Mouse (Mus musculus): ENCODE measurements at regions not wholly inside any gene's neighbourhood (a gene's known extent, or its start where the extent isn't known, plus 50 kb on each side); places are given as distances from the start of the nearest gene placed in this dataset.

DNA sequence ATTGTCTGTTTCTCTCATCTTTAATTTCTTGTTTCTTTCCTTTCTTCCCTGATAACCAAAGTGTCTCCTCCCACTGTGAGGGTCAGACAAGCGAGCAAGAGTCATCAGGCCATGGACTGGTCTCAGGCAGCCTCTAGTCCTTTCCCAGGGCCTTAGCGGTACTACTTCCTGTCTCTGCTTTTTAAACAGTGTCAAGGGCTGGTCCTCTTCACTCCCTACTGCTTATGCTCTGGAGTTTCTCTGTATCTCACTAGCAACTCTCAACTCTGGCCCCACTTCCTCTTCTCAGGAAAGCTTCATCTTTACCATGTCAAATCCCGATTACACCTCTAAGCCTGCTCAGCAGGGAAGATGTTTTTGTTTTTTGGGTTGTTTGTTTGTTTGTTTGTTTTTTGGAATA, 124.1 kb downstream of the Pten start:
- Histone ChIP-seq H3K9ac (ENCODE audit: low read depth, poor library complexity, severe bottlenecking) (no peak overlapping the region), H3K36me3 (ENCODE audit: control insufficient read depth, insufficient read depth, low read length, poor library complexity, severe bottlenecking) (no peaks in the 10 kb centered on the region), H3K9me3 (replicated peaks; ENCODE audit: control insufficient read depth, insufficient read depth, low read length, poor library complexity, severe bottlenecking) (peaks cover 6% of the 10 kb centered on the region; the same call in 1 of the 2 replicates), H3K27ac (ENCODE audit: insufficient read depth, low read length) (no peak overlapping the region), H3K4me3 (ENCODE audit: low read depth, low read length) (no peak overlapping the region), H3K27me3 (ENCODE audit: control insufficient read depth, insufficient read depth, low read length, poor library complexity, severe bottlenecking) (no peaks in the 10 kb centered on the region), H3K4me1 (ENCODE audit: control insufficient read depth, insufficient read depth, low read length) (peaks cover 4% of the 10 kb centered on the region)
- TF ChIP-seq CTCF (IDR thresholded peaks at IDR 0.05; ENCODE audit: low read depth, low read length) (no peak), POLR2A (IDR thresholded peaks at IDR 0.05; ENCODE audit: insufficient read depth, low read length) (no peak), EP300 (IDR thresholded peaks at IDR 0.05; ENCODE audit: insufficient read depth, low read depth, low read length) (no peak)

DNA sequence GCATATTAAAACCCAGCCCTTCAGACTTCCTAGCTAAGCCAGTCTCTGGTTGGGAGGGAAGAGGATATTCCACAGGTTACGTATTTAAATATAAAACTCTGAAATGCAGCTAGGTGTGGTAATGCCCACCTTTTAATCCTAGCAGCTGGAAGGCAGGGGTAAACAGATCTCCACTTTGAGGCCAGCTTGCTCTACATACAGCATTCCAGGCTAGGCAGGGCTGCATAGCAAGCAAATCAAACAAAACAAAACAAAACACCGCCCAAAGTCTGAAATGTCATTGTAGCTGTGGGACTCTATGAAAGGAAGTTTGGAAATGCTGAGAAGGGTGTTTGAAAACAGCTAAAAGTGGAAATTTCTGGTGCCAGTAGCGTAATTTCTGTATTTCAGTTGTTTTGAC, 127.0 kb downstream of the Pten start:
- peaks cover 5% of the 10 kb centered on the region; the same call in 1 of the 2 replicates for H3K9me3 ChIP-seq (replicated peaks; ENCODE audit: control insufficient read depth, insufficient read depth, low read length, poor library complexity, severe bottlenecking)
- TF ChIP-seq EP300 (IDR thresholded peaks at IDR 0.05; ENCODE audit: insufficient read depth, low read depth, low read length) (no peak), CTCF (IDR thresholded peaks at IDR 0.05; ENCODE audit: low read depth, low read length) (no peak), POLR2A (IDR thresholded peaks at IDR 0.05; ENCODE audit: insufficient read depth, low read length) (no peak)
- no peaks in the 10 kb centered on the region for H3K27me3 ChIP-seq (ENCODE audit: control insufficient read depth, insufficient read depth, low read length, poor library complexity, severe bottlenecking)
- no peak overlapping the region for H3K9ac ChIP-seq (ENCODE audit: low read depth, poor library complexity, severe bottlenecking)
- H3K4me3 ChIP-seq (ENCODE audit: low read depth, low read length), result no peak overlapping the region
- no peak overlapping the region for H3K27ac ChIP-seq (ENCODE audit: insufficient read depth, low read length)
- H3K4me1 ChIP-seq (ENCODE audit: control insufficient read depth, insufficient read depth, low read length), result peaks cover 4% of the 10 kb centered on the region
- no peaks in the 10 kb centered on the region for H3K36me3 ChIP-seq (ENCODE audit: control insufficient read depth, insufficient read depth, low read length, poor library complexity, severe bottlenecking)

DNA sequence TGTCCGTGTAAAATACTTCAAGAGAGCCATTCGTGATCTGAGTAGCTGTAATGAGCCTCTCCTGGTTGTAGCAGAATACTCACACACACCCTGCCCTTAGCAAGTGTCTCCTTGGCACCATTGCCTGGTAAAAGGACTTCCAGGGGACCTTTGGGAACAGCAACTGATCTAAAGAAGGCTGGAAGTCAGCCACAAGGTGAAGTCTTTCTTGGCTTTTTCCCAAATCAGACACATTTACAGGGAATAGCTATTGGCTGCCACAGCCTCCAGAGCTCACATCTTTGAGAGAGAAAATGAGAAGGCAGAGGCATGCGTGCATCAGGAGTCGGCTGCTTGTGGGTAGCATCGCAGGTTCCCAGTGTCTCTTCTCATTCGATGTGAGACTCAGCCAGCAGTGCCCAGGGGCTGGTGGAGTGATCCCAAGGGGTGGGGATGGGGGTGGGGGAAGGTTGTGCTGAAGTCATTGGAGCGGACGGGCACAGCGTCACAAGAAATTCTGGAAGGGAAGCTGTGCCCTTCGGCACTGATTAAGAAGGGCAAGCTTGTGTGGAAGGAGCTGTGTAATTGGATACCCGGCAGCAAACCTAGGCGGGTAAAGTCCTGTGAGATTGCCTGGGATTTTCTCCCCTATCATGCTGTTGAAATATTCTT, 128.3 kb downstream of the Pten start:
- H3K9ac ChIP-seq (ENCODE audit: low read depth, poor library complexity, severe bottlenecking), result no peak overlapping the region
- peaks cover 4% of the 10 kb centered on the region for H3K4me1 ChIP-seq (ENCODE audit: control insufficient read depth, insufficient read depth, low read length)
- no peaks in the 10 kb centered on the region for H3K9me3 ChIP-seq (replicated peaks; ENCODE audit: control insufficient read depth, insufficient read depth, low read length, poor library complexity, severe bottlenecking)
- no peaks in the 10 kb centered on the region for H3K27me3 ChIP-seq (ENCODE audit: control insufficient read depth, insufficient read depth, low read length, poor library complexity, severe bottlenecking)
- TF ChIP-seq POLR2A (IDR thresholded peaks at IDR 0.05; ENCODE audit: insufficient read depth, low read length) (no peak), EP300 (IDR thresholded peaks at IDR 0.05; ENCODE audit: insufficient read depth, low read depth, low read length) (no peak), CTCF (IDR thresholded peaks at IDR 0.05; ENCODE audit: low read depth, low read length) (no peak)
- H3K4me3 ChIP-seq (ENCODE audit: low read depth, low read length), result no peak overlapping the region
- H3K27ac ChIP-seq (ENCODE audit: insufficient read depth, low read length), result no peak overlapping the region
- no peaks in the 10 kb centered on the region for H3K36me3 ChIP-seq (ENCODE audit: control insufficient read depth, insufficient read depth, low read length, poor library complexity, severe bottlenecking)

DNA sequence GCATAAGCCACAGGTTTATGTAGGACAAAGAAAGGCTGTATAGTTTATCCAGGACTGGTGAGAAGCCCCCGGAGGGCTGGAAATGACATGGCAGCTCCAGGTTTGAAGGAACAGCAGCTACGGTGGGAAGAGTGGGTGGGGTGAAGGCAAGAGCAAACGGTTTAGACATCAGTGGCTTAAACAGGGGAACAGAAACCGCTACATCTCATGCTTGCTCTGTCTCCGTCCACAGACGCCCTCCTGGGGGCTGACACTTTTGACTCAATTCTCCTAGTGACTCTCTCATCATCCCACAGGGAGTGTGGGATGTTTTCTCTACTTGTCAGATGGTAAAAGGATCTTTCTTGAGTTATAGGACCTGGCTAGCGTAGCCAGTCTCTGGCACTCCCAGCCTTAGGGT, 129.9 kb downstream of the Pten start:
- Histone ChIP-seq H3K27ac (ENCODE audit: insufficient read depth, low read length) (no peak overlapping the region), H3K36me3 (ENCODE audit: control insufficient read depth, insufficient read depth, low read length, poor library complexity, severe bottlenecking) (no peaks in the 10 kb centered on the region), H3K9me3 (replicated peaks; ENCODE audit: control insufficient read depth, insufficient read depth, low read length, poor library complexity, severe bottlenecking) (no peaks in the 10 kb centered on the region), H3K4me3 (ENCODE audit: low read depth, low read length) (no peak overlapping the region), H3K9ac (ENCODE audit: low read depth, poor library complexity, severe bottlenecking) (no peak overlapping the region), H3K27me3 (ENCODE audit: control insufficient read depth, insufficient read depth, low read length, poor library complexity, severe bottlenecking) (no peaks in the 10 kb centered on the region), H3K4me1 (ENCODE audit: control insufficient read depth, insufficient read depth, low read length) (peaks cover 4% of the 10 kb centered on the region)
- TF ChIP-seq EP300 (IDR thresholded peaks at IDR 0.05; ENCODE audit: insufficient read depth, low read depth, low read length) (no peak), CTCF (IDR thresholded peaks at IDR 0.05; ENCODE audit: low read depth, low read length) (no peak), POLR2A (IDR thresholded peaks at IDR 0.05; ENCODE audit: insufficient read depth, low read length) (no peak)

DNA sequence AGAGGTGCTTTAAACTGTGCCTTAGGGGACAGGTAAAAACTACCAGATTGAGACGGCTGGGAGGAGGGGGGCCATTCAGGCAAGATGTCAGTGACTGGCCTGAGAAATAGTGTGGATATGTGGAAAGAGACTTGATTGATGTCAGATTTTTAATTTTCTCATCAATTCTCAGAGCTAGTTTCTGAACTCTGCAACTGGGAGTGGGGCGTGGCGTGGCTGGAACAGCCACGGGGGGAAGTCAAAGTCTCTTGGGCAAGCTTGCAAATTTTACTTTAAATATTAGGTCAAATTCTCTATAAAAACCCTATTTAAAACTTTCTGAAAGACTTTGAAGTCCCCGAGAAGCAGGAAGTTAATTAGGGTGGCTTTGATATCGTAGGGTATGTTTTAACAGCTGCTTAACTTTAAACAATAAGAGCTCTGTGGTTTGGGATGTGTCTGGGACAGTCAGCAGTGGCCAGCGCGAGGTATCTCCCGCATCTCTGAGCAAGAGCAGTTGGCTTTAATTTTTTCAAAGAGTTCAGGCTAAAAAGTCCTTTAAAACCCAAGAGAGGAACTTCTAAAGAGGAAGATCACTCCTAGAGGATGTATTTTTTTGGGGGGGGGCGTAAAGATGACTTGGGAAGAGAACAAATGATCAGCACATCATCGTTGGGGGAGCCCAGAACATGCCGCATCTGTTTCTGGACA, 131.5 kb downstream of the Pten start:
- Histone ChIP-seq H3K4me3 (ENCODE audit: low read depth, low read length) (no peak overlapping the region), H3K27me3 (ENCODE audit: control insufficient read depth, insufficient read depth, low read length, poor library complexity, severe bottlenecking) (no peaks in the 10 kb centered on the region), H3K36me3 (ENCODE audit: control insufficient read depth, insufficient read depth, low read length, poor library complexity, severe bottlenecking) (no peaks in the 10 kb centered on the region), H3K9ac (ENCODE audit: low read depth, poor library complexity, severe bottlenecking) (no peak overlapping the region), H3K4me1 (ENCODE audit: control insufficient read depth, insufficient read depth, low read length) (peaks cover 2% of the 10 kb centered on the region), H3K9me3 (replicated peaks; ENCODE audit: control insufficient read depth, insufficient read depth, low read length, poor library complexity, severe bottlenecking) (no peaks in the 10 kb centered on the region), H3K27ac (ENCODE audit: insufficient read depth, low read length) (no peak overlapping the region)
- TF ChIP-seq CTCF (IDR thresholded peaks at IDR 0.05; ENCODE audit: low read depth, low read length) (no peak), POLR2A (IDR thresholded peaks at IDR 0.05; ENCODE audit: insufficient read depth, low read length) (no peak), EP300 (IDR thresholded peaks at IDR 0.05; ENCODE audit: insufficient read depth, low read depth, low read length) (no peak)

DNA sequence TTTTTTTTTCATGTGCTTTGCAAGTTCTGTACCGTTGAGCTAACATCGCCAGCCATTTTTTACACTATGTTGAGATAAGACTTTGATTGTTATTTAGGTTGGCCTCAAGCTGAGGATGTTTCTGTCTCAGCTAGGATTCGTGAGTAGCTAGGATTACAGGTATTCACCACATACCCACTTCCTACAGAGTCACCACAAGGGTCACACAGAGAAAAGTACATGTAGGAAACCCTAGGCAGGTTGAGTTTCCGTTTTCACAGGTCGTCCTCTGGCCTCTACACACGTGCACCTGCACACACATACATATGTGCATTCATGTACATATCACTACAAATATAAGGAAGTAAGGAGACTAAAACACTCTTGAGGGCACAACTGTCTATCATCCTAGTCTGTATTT, 133.5 kb downstream of the Pten start:
- Histone ChIP-seq H3K9ac (ENCODE audit: low read depth, poor library complexity, severe bottlenecking) (no peak overlapping the region), H3K36me3 (ENCODE audit: control insufficient read depth, insufficient read depth, low read length, poor library complexity, severe bottlenecking) (no peaks in the 10 kb centered on the region), H3K9me3 (replicated peaks; ENCODE audit: control insufficient read depth, insufficient read depth, low read length, poor library complexity, severe bottlenecking) (no peaks in the 10 kb centered on the region), H3K27ac (ENCODE audit: insufficient read depth, low read length) (no peak overlapping the region), H3K4me3 (ENCODE audit: low read depth, low read length) (no peak overlapping the region), H3K4me1 (ENCODE audit: control insufficient read depth, insufficient read depth, low read length) (peaks cover 2% of the 10 kb centered on the region), H3K27me3 (ENCODE audit: control insufficient read depth, insufficient read depth, low read length, poor library complexity, severe bottlenecking) (no peaks in the 10 kb centered on the region)
- TF ChIP-seq CTCF (IDR thresholded peaks at IDR 0.05; ENCODE audit: low read depth, low read length), result no peak
- no peak for TF ChIP-seq EP300 (IDR thresholded peaks at IDR 0.05; ENCODE audit: insufficient read depth, low read depth, low read length)
- TF ChIP-seq POLR2A (IDR thresholded peaks at IDR 0.05; ENCODE audit: insufficient read depth, low read length), result no peak

Data from ES-Bruce4 (cell line).